ENCODE assay signal across 18 mouse cellular contexts in the genomic region with DNA sequence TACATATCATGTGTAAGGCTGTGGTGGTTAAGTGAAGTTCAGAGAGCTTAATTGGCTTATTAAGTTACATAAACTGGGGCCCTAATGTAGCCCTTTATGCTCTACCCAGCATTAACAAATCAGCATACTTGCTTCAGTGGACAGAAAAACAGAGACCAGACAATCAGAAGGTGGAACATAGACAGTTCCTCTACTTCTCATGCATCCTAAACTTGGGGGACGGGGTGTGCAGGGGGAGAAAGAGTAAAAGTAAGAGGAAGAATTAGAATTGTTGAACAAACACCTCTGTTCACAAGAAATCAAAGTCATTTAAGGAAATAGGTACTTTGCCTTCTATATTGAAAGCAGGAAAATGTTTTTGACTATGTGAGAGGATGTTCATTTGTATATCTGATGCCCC. TPM values are rescaled to one million over a fixed set of nuclear protein-coding genes. Genes with fewer than 3 reads are reported as not detected.
"Had no signal": no experiment of that assay in that cellular context is flagged by ENCODE, and none has a peak within 500 bp of the region (broad histone marks: within the 10 kb centered on the region; RNA-seq: fewer than 3 reads in every experiment).

No protein-coding gene starts in this region.

- H3K9me3 ChIP-seq: liver, embryonic 15.5 days; lung, embryonic 15.5 days; megakaryocyte, embryonic 14.5 days; midbrain, embryonic 13.5 days; midbrain, embryonic 15.5 days; neural tube, embryonic 12.5 days had no signal

- ATAC-seq: liver, postnatal 0 days; lung, postnatal 0 days; midbrain, embryonic 13.5 days; midbrain, embryonic 15.5 days had no signal

- H3K27ac ChIP-seq: liver, embryonic 15.5 days; lung, embryonic 15.5 days; macrophage; midbrain, embryonic 13.5 days; midbrain, embryonic 15.5 days; neural tube, embryonic 12.5 days had no signal

- H3K27me3 ChIP-seq: lung, embryonic 15.5 days; neural tube, embryonic 12.5 days had no signal

- DNase-seq: liver, postnatal 0 days; lung, adult 2 months; lung, postnatal 14 days; lung, postnatal 36 days; right cerebral cortex, postnatal 14 days; thymus, adult 18-20 months; thymus, postnatal 14 days; thymus, postnatal 36 days had no signal

- H3K9ac ChIP-seq: liver, embryonic 15.5 days; liver, postnatal 0 days; lung, embryonic 15.5 days; midbrain, embryonic 13.5 days; midbrain, embryonic 15.5 days; neural tube, embryonic 12.5 days had no signal

- H3K4me2 ChIP-seq: liver, embryonic 15.5 days; lung, embryonic 15.5 days; midbrain, embryonic 11.5 days; neural tube, embryonic 12.5 days had no signal

- H3K36me3 ChIP-seq: liver, embryonic 15.5 days; lung, embryonic 15.5 days; midbrain, embryonic 13.5 days; midbrain, embryonic 15.5 days; neural tube, embryonic 12.5 days had no signal

- H3K4me3 ChIP-seq: liver, embryonic 15.5 days; lung, embryonic 15.5 days; megakaryocyte, embryonic 14.5 days; midbrain, embryonic 13.5 days; midbrain, embryonic 15.5 days; myocyte; neural tube, embryonic 12.5 days had no signal

RNA-seq across cellular contexts. Expression of gene Edaradd, which starts 47.7 kb away (rescaled TPM):
- polyA plus RNA-seq: myocyte had no signal
